Mouse (Mus musculus) frontal cortex, postnatal 25 days (tissue): Measurements from ENCODE around the gene Gm15155.
"Not testable (repeated sequence)": the region's sequence is repeated elsewhere in the genome, so short reads cannot be mapped to it uniquely, and the experiment has no call there.

ENCODE experiments used
- DNase-seq, 2 experiments: peaks; one replicate each; pipeline ENCODE4 v3.0.0; 2022; ENCODE audit warnings: low spot score in 2 of 2

The Gm15155 gene

GRCm38 (mm10) chrX:155624341-155624841, at the start of gene Gm15155:
Gene Gm15155, plus strand, starts transcription at chrX:155624741.
- peak; percentile 14 to 28 for DNase-seq

DNA sequence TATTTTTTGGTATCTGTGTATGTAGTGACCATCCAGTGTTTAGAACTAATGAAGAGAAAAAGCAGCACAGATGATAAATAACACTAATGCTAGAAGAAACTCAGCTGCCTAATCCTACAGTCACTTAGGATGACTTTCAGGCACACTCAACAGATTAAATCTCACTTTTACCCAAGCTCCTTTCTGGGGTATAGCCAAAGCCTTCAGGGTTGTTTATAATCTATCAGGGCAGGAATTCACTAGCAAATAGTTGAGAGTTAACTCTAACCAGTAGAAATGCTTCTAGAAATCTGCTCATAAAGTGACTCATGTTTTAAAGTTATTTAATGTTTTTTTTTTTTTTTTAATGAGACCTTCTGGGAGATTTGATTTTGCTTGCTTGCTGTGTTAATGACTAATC, 44.8 kb upstream of the Gm15155 start:
- no peak for DNase-seq

DNA sequence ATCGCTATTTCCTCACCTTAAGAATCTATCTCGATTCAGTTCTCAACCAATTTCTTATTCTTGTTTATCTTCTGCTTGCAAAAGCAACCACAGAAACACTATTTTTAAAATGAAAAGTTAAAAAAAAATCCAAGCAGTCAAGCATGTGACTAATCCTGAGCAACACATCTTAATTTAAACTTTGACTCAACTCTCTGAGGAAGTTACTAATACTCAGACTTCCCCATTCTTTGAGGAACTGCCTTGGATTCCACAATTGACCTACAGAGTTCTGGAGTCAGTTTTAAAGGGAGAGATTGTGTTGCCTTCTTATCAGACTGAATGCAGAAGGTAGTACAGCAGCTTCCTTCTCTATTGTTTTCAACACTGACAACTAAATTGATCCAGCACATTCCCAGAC, 40.0 kb upstream of the Gm15155 start:
- DNase-seq, result no peak

DNA sequence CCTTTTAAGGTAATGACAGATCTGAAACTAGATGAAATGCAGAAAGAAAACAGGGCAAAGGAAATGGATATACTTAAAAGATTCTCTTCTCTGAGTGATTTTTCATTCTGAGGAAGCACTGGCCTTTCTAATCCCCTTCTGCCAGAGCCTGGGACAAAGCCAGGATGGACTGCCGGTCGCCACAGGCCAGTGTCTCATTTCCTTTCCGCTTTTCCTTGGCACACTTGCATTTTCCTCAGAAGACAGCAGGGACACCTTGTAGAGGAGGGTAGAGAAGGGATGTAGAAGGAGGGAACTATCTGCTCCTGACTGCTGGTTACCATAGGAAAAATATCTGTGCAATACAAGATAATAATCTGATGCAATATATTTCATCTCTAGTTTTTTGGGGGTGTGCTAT, 33.1 kb upstream of the Gm15155 start:
- DNase-seq, result no peak

GRCm38 (mm10) chrX:155592467-155592866, 32.1 kb upstream of the Gm15155 start:
- no peak for DNase-seq

GRCm38 (mm10) chrX:155594685-155595084, 29.9 kb upstream of the Gm15155 start:
- no peak for DNase-seq

GRCm38 (mm10) chrX:155596390-155596789, 28.2 kb upstream of the Gm15155 start:
- DNase-seq, result no peak

- DNase-seq, result peak in 1 of 2 experiments; percentile 17
These were observed 23.3 kb upstream of the Gm15155 start for GRCm38 (mm10) chrX:155601196-155601595.

DNA sequence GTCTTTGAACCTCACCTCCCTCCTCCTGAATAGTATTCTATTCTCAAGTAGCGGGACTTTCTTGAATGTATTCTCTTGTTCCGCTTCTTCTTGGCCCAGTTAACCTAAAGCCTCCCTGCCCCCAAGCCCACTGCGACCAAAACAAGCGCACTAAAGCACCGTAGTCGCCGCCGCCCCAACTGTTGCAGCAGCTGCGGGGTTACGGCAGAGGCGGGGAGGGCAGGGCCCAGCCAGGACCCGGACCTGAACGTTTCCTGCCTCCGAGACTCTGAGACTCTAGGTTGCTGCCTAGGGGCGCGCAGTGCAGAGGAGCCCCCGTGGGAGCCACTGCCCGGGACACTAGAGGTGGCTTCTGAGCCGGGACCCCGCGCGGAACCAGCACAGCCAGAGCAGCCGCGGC, 2.0 kb upstream of the Gm15155 start:
- DNase-seq, result peak in 1 of 2 experiments; percentile 5

DNA sequence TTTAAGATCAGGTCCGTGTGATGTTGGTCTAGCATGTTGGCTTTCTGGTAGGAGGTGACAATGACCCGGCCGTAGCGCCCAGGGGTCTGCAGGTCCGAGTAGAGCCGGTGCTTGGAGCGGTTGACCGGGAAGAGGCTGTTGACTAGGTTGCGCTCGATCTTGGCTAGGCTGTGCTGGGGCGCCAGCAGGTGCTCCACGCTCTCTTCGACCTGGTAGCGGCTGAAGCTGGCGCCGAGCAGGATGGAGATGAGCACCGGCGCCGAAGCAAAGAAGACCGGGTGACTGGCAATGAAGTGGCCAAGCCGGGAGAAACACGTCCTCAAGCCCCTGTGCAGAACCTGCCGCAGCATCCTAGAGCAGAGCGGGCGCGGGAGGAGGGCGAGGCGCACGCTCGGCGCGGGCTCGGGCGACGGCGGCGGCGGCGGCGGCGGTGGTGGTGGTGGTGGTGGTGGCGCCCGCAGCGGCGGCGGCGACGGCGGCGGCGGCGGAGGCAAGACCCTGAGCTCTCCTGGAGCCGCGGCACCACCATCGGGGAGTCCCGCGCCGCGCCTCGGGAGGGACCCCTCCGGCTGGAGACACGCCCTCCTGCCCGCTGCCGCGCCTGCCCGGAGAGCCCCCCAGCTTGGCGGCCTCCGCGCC, 1.5 kb upstream of the Gm15155 start:
- peak in 1 of 2 experiments; percentile 8 for DNase-seq

- peak; percentile 6 to 7 for DNase-seq
These were observed 750 bp upstream of the Gm15155 start, which contains the start of gene Ptchd1 for GRCm38 (mm10) chrX:155623701-155624281. Gene Ptchd1, minus strand, starts transcription at chrX:155623814.

DNA sequence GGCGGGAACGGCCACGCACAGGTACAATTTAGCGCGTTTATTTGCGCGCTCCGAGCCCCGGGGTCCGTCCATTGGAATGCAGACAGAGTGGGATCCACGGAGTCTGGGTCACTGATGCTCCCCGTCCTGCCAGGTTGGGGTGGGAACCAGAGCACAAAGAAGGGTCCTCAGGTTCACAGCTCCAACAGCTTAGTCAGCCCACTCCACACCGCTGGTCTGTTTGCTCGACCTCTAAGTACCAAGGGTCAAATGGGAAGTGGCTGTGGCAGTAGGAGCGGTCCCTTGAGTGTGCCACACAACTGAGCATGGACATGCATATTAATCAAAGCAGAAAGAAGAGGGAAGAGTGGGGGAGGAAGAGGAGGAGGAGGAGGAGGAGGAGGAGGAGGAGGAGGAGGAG, 354 bp downstream of the Gm15155 start:
- peak in 1 of 2 experiments; percentile 5 for DNase-seq

GRCm38 (mm10) chrX:155625671-155626196, 1.2 kb downstream of the Gm15155 start:
- no peak for DNase-seq

DNA sequence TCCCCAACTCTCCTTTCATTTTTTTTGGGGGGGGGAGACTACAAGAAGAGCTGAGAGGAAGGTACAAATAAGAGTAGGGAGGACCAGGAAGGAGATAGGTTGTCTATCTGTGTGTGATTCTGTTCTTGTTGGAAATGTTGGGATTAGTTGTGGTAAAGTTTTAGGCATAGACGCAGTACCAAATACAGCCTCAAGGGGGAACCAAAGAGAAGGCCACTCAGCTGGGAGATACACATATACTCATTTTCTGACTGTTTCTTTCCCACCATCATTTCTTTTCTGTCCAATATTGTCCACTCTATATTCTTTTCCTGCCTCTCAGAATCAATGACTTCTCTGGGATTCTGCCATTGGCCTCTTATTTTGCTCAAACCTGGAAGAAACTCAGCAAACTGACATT, 19.4 kb downstream of the Gm15155 start:
- peak in 1 of 2 experiments; percentile 10 for DNase-seq

DNA sequence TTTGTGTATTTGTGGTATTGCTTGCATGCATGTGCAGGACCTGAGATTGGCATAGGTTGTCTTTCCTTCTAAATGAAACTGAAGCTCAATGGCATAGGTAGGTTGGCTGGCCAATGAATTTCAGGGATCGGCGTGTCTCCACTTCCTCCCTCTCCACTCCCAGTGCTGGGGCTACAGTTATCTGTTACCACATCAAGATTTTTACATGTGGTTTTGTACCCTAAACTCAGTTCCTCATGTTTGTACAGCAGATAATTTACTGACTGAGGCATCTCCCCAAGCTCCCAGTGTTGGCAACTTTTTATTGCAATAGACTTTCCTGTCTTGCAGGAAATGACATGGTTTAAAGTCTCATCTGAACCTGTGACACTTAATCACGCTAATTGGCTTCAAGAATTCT, 21.4 kb downstream of the Gm15155 start:
- no peak for DNase-seq

GRCm38 (mm10) chrX:155657971-155658370, 33.4 kb downstream of the Gm15155 start:
- no peak for DNase-seq

- not testable (repeated sequence) for DNase-seq
These were observed 65.9 kb downstream of the Gm15155 start for GRCm38 (mm10) chrX:155690440-155690839.

GRCm38 (mm10) chrX:155724157-155724556, 99.6 kb downstream of the Gm15155 start:
- DNase-seq, result no peak

DNA sequence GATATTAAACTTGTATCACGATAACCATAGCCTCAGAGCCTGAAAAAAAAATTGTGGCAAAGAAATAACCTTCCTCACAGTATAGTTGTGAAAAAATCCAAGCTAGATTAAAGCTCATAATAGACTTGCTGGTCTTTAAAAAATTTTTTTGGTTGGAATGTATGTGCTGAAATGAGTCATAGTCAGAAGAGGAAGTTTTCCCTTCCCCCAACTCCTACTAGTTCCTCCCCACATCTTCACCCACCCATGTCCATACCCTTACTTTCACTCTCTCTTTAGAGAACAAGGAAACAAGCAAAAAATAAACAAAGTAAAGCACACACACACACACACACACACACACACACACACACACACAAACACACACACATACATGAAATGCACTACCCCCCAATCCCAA, 103.8 kb downstream of the Gm15155 start:
- no peak for DNase-seq

DNA sequence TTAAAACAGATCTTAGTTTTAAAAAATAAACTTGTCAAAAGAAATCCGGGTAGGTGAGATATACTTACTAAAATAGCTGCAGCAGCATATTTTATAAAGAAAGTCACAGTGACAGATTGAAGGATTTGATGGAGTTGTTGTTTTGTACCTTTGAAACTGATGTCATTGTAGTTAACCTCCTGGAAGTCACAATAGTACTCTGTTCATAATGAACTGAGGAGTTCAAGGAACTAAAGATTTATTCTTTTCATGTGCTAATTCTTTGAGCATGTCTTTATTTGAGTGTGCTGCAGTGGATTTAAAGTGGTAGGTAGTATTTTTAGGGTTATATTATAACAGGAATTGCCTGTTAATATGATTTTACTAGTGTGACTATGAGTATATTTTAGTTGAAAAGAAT, 263.6 kb downstream of the Gm15155 start:
- DNase-seq, result no peak

- DNase-seq, result no peak
These were observed 275.5 kb downstream of the Gm15155 start for GRCm38 (mm10) chrX:155900040-155900439.

DNA sequence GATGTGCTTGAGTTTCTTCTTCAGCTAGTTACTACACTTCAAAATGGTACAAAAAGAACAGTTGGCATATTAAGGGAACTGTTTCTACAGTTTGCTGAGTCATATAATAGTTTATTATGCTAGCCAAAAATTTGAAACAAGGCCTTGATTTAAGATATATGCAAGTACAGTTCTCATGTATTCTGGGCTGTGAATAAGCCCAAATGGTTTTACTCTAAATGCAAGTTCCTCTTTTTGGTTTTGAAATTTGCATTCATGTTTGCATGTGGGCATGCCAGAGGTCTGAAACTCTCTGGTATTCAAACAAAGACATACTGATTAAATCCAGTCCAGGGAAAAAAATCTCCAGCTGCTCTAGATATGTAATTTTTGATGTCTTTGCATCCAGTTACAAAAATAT, 277.2 kb downstream of the Gm15155 start:
- no peak for DNase-seq

GRCm38 (mm10) chrX:155903108-155903507, 278.6 kb downstream of the Gm15155 start:
- no peak for DNase-seq
